Mouse (Mus musculus): Measurements from ENCODE around the gene Gm11213. TPM values are rescaled to one million over a fixed set of nuclear protein-coding genes. Genes with fewer than 3 reads are reported as not detected.
A peak's percentile ranks its signal among the peaks of the same experiment; 100 is the strongest.

Gene Gm11213
- not detected in 3 replicates for total RNA-seq (2017)

GRCm38 (mm10) chr4:63604945-63605344 is at the start of gene Gm11213:
Gene Gm11213, minus strand, starts transcription at chr4:63605261.
- no peak for ATAC-seq (replicated peaks; ENCODE audit: insufficient number of reproducible peaks, low FRiP score, low TSS enrichment, poor library complexity, severe bottlenecking)

GRCm38 (mm10) chr4:63654381-63654780 is 49.3 kb upstream of the Gm11213 start:
- ATAC-seq (replicated peaks; ENCODE audit: insufficient number of reproducible peaks, low FRiP score, low TSS enrichment, poor library complexity, severe bottlenecking), result no peak

- ATAC-seq (replicated peaks; ENCODE audit: insufficient number of reproducible peaks, low FRiP score, low TSS enrichment, poor library complexity, severe bottlenecking), result no peak
These were observed 39.1 kb upstream of the Gm11213 start for GRCm38 (mm10) chr4:63643956-63644726.

GRCm38 (mm10) chr4:63639842-63640241 is 34.8 kb upstream of the Gm11213 start:
- no peak for ATAC-seq (replicated peaks; ENCODE audit: insufficient number of reproducible peaks, low FRiP score, low TSS enrichment, poor library complexity, severe bottlenecking)

GRCm38 (mm10) chr4:63638603-63639002 is 33.5 kb upstream of the Gm11213 start:
- ATAC-seq (replicated peaks; ENCODE audit: insufficient number of reproducible peaks, low FRiP score, low TSS enrichment, poor library complexity, severe bottlenecking), result no peak

- no peak for ATAC-seq (replicated peaks; ENCODE audit: insufficient number of reproducible peaks, low FRiP score, low TSS enrichment, poor library complexity, severe bottlenecking)
These were observed 28.1 kb upstream of the Gm11213 start for GRCm38 (mm10) chr4:63633181-63633580.

- no peak for ATAC-seq (replicated peaks; ENCODE audit: insufficient number of reproducible peaks, low FRiP score, low TSS enrichment, poor library complexity, severe bottlenecking)
These were observed 22.1 kb upstream of the Gm11213 start for GRCm38 (mm10) chr4:63627111-63627510.

GRCm38 (mm10) chr4:63625563-63626080 is 20.6 kb upstream of the Gm11213 start:
- no peak for ATAC-seq (replicated peaks; ENCODE audit: insufficient number of reproducible peaks, low FRiP score, low TSS enrichment, poor library complexity, severe bottlenecking)

GRCm38 (mm10) chr4:63622378-63622835 is 17.3 kb upstream of the Gm11213 start, which contains the start of gene Tex48:
Gene Tex48, minus strand, starts transcription at chr4:63622428.
- ATAC-seq (replicated peaks; ENCODE audit: insufficient number of reproducible peaks, low FRiP score, low TSS enrichment, poor library complexity, severe bottlenecking), result no peak

GRCm38 (mm10) chr4:63621861-63622260 is 16.8 kb upstream of the Gm11213 start:
- ATAC-seq (replicated peaks; ENCODE audit: insufficient number of reproducible peaks, low FRiP score, low TSS enrichment, poor library complexity, severe bottlenecking), result no peak

GRCm38 (mm10) chr4:63608391-63608790 is 3.3 kb upstream of the Gm11213 start:
- no peak for ATAC-seq (replicated peaks; ENCODE audit: insufficient number of reproducible peaks, low FRiP score, low TSS enrichment, poor library complexity, severe bottlenecking)

GRCm38 (mm10) chr4:63605968-63606367 is 907 bp upstream of the Gm11213 start:
- no peak for ATAC-seq (replicated peaks; ENCODE audit: insufficient number of reproducible peaks, low FRiP score, low TSS enrichment, poor library complexity, severe bottlenecking)

- ATAC-seq (replicated peaks; ENCODE audit: insufficient number of reproducible peaks, low FRiP score, low TSS enrichment, poor library complexity, severe bottlenecking), result no peak
These were observed 484 bp upstream of the Gm11213 start for GRCm38 (mm10) chr4:63605545-63605944.

- ATAC-seq (replicated peaks; ENCODE audit: insufficient number of reproducible peaks, low FRiP score, low TSS enrichment, poor library complexity, severe bottlenecking), result no peak
These were observed 3.8 kb downstream of the Gm11213 start for GRCm38 (mm10) chr4:63601263-63601662.

GRCm38 (mm10) chr4:63600786-63601185 is 4.3 kb downstream of the Gm11213 start:
- ATAC-seq (replicated peaks; ENCODE audit: insufficient number of reproducible peaks, low FRiP score, low TSS enrichment, poor library complexity, severe bottlenecking), result no peak

GRCm38 (mm10) chr4:63596010-63596409 is 9.1 kb downstream of the Gm11213 start:
- ATAC-seq (replicated peaks; ENCODE audit: insufficient number of reproducible peaks, low FRiP score, low TSS enrichment, poor library complexity, severe bottlenecking), result no peak

GRCm38 (mm10) chr4:63595259-63595658 is 9.8 kb downstream of the Gm11213 start:
- ATAC-seq (replicated peaks; ENCODE audit: insufficient number of reproducible peaks, low FRiP score, low TSS enrichment, poor library complexity, severe bottlenecking), result no peak

GRCm38 (mm10) chr4:63594459-63595110 is 10.5 kb downstream of the Gm11213 start:
- no peak for ATAC-seq (replicated peaks; ENCODE audit: insufficient number of reproducible peaks, low FRiP score, low TSS enrichment, poor library complexity, severe bottlenecking)

GRCm38 (mm10) chr4:63590538-63590937 is 14.5 kb downstream of the Gm11213 start:
- no peak for ATAC-seq (replicated peaks; ENCODE audit: insufficient number of reproducible peaks, low FRiP score, low TSS enrichment, poor library complexity, severe bottlenecking)

GRCm38 (mm10) chr4:63589987-63590386 is 15.1 kb downstream of the Gm11213 start:
- ATAC-seq (replicated peaks; ENCODE audit: insufficient number of reproducible peaks, low FRiP score, low TSS enrichment, poor library complexity, severe bottlenecking), result peak; percentile 72
